Mouse (Mus musculus): ENCODE measurements around the gene Tepp. TPM values are rescaled to one million over a fixed set of nuclear protein-coding genes. Genes with fewer than 3 reads are reported as not detected.

Tepp gene
- total RNA-seq, 2 experiments from 2014 or later, result not detected

GRCm38 (mm10) chr8:95358550-95359411 is 48.4 kb downstream of the Tepp start:
- DNase-seq (ENCODE audit: low spot score in 2 of 2), result no peak
- intact Hi-C loops (cut with DNase I), result no loop called here

GRCm38 (mm10) chr8:95360181-95361015 is 50.0 kb downstream of the Tepp start:
- intact Hi-C loops (cut with DNase I), result no loop called here
- DNase-seq (ENCODE audit: low spot score in 2 of 2), result no peak

- no peak for DNase-seq (ENCODE audit: low spot score in 2 of 2)
- intact Hi-C loops (cut with DNase I), result no loop called here
Measured at GRCm38 (mm10) chr8:95361016-95361341, 50.6 kb downstream of the Tepp start.

GRCm38 (mm10) chr8:95362272-95362671 is 51.9 kb downstream of the Tepp start:
- intact Hi-C loops (cut with DNase I), result no loop called here
- no peak for DNase-seq (ENCODE audit: low spot score in 2 of 2)

- no peak for DNase-seq (ENCODE audit: low spot score in 2 of 2)
- intact Hi-C loops (cut with DNase I), result no loop called here
Measured at GRCm38 (mm10) chr8:95363849-95364248, 53.5 kb downstream of the Tepp start.

GRCm38 (mm10) chr8:95369581-95370326 is 59.4 kb downstream of the Tepp start:
- no peak for DNase-seq (ENCODE audit: low spot score in 2 of 2)
- intact Hi-C loops (cut with DNase I), result no loop called here

- intact Hi-C loops (cut with DNase I), result no loop called here
- no peak for DNase-seq (ENCODE audit: low spot score in 2 of 2)
Measured at GRCm38 (mm10) chr8:95373389-95374002, 63.1 kb downstream of the Tepp start.

- DNase-seq (ENCODE audit: low spot score in 2 of 2), result no peak
- intact Hi-C loops (cut with DNase I), result no loop called here
Measured at GRCm38 (mm10) chr8:95374429-95374828, 64.1 kb downstream of the Tepp start.

- intact Hi-C loops (cut with DNase I), result no loop called here
- no peak for DNase-seq (ENCODE audit: low spot score in 2 of 2)
Measured at GRCm38 (mm10) chr8:95375374-95375930, 65.1 kb downstream of the Tepp start.

Other genes with a start within 250 kb of the Tepp start
- gene Katnb1, start 229.4 kb upstream of the Tepp start, total RNA-seq (2021), result 10 to 100 TPM; 42.0 to 46.7 TPM
- 10 to 100 TPM; 51.8 to 59.0 TPM for gene Kifc3, start 107.8 kb upstream of the Tepp start, total RNA-seq (2021)
- under 1 TPM; 0.23 to 0.30 TPM for gene Cngb1, start 4.0 kb upstream of the Tepp start, total RNA-seq (2021)
- 10 to 100 TPM; 15.6 to 16.3 TPM for gene Zfp319, start 21.4 kb downstream of the Tepp start, total RNA-seq (2021)
- gene Usb1, start 21.7 kb downstream of the Tepp start, total RNA-seq (2021), result 10 to 100 TPM; 12.0 to 13.6 TPM
- 10 to 100 TPM; 18.9 to 19.6 TPM for gene Mmp15, start 41.7 kb downstream of the Tepp start, total RNA-seq (2021)
- gene Cfap20, start 124.3 kb downstream of the Tepp start, total RNA-seq (2021), result 10 to 100 TPM; 49.3 to 66.1 TPM
- 10 to 100 TPM; 77.7 to 90.3 TPM for gene Csnk2a2, start 179.5 kb downstream of the Tepp start, total RNA-seq (2021)
- gene Ccdc113, start 223.5 kb downstream of the Tepp start, total RNA-seq (2021), result 1 to 10 TPM; 1.3 to 3.0 TPM

Data from left cerebral cortex, postnatal 36 days (tissue).